Mouse (Mus musculus) olfactory bulb, adult 2 months (tissue): ENCODE measurements at regions not wholly inside any gene's neighbourhood (a gene's known extent, or its start where the extent isn't known, plus 50 kb on each side); places are given as distances from the start of the nearest gene placed in this dataset.

Experiments used
- H3K27ac ChIP-seq: fragments of 200-500 bp; 2 replicates; pipeline ENCODE4 v1.5.1; 2012; ENCODE audit warnings: low read depth, low read length; ENCODE audit not compliant: insufficient read depth
- H3K4me1 ChIP-seq: fragments of 200-500 bp; 2 replicates; pipeline ENCODE4 v1.6.1; 2012; ENCODE audit warnings: low read length; ENCODE audit not compliant: control insufficient read depth, insufficient read depth
- H3K4me3 ChIP-seq: fragments of 200-500 bp; 2 replicates; pipeline ENCODE4 v1.5.1; 2012; ENCODE audit warnings: mild to moderate bottlenecking, low read depth, low read length, moderate library complexity; ENCODE audit not compliant: insufficient read depth
- CTCF ChIP-seq: fragments of 200-500 bp; IDR thresholded peaks from 2 replicates; pipeline ENCODE4 v1.5.1; 2012; ENCODE audit warnings: low read depth, mild to moderate bottlenecking, low read length, moderate library complexity; ENCODE audit not compliant: insufficient read depth
- POLR2A ChIP-seq: fragments of 200-500 bp; IDR thresholded peaks from 2 replicates; pipeline ENCODE4 v1.6.1; 2012; ENCODE audit warnings: mild to moderate bottlenecking, low read depth, low read length, moderate library complexity; ENCODE audit not compliant: insufficient read depth
- WGBS: fragments of 180-500 bp; shearing (Covaris S2); methylation state at CpG from one replicate; pipeline ENCODE4 v1.1.7; 2018; 5-methylcytosine and 5-hydroxymethylcytosine counted together

DNA sequence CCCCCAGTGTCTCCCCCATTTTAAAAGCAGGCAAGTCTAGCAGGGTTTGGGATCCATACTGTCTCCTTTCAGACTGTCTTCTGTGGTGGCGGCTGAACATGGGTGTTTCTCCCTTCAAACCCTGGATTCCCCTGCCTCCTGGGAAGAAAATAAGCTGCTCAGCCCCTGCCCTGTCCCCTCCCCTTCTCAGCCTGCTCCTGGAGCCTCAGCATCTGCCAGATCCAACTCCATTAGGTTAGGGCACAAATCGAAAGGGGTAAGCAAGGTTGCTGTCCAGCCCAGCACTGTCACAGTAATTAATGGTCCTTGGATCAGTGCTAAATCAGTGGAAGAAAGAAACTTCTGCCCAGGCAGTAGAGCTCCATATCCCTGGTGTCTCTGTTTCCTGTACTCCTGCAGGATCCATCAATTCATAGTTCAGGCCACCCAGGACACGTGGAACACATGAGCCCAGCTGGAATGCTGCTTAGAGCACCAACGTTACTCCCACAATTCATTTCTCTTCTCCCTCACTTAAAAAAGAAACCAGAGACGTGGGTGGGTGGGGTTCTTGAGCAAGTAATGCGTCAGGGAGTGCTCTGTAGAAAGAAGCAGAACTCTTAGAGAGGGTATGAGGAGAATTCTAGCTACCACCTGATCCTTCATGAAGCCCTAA, 93.0 kb upstream of the Adpgk start:
- peaks cover 14% of the 10 kb centered on the region for H3K4me1 ChIP-seq
- 37% methylated on average over 6 of the region's 6 CpGs for WGBS
- no peak overlapping the region for H3K27ac ChIP-seq
- no peak overlapping the region for H3K4me3 ChIP-seq
- TF ChIP-seq POLR2A = no peak
- no peak for TF ChIP-seq CTCF

GRCm38 (mm10) chr9:59197506-59197905, 93.9 kb upstream of the Adpgk start:
- Histone ChIP-seq H3K4me1 (peaks cover 14% of the 10 kb centered on the region), H3K27ac (no peak overlapping the region), H3K4me3 (no peak overlapping the region)
- WGBS = 80% methylated on average over 12 of the region's 12 CpGs
- TF ChIP-seq CTCF (no peak), POLR2A (no peak)

GRCm38 (mm10) chr9:59193971-59194370, 97.4 kb upstream of the Adpgk start:
- no peak for TF ChIP-seq POLR2A
- TF ChIP-seq CTCF = no peak
- Histone ChIP-seq H3K4me3 (no peak overlapping the region), H3K27ac (no peak overlapping the region), H3K4me1 (peaks cover 14% of the 10 kb centered on the region)
- 93% methylated on average over 11 of the region's 11 CpGs for WGBS

- H3K27ac ChIP-seq = no peak overlapping the region
- H3K4me3 ChIP-seq = no peak overlapping the region
- WGBS = 38% methylated on average over 9 of the region's 9 CpGs
- no peak for TF ChIP-seq POLR2A
- TF ChIP-seq CTCF = no peak
- peaks cover 3% of the 10 kb centered on the region; the same call in 1 of the 2 replicates for H3K4me1 ChIP-seq
Measured at GRCm38 (mm10) chr9:59189141-59189540, 102.2 kb upstream of the Adpgk start.

GRCm38 (mm10) chr9:59188411-59188810, 102.9 kb upstream of the Adpgk start:
- peaks cover 3% of the 10 kb centered on the region; the same call in 1 of the 2 replicates for H3K4me1 ChIP-seq
- TF ChIP-seq CTCF (no peak), POLR2A (no peak)
- no peak overlapping the region for H3K27ac ChIP-seq
- no peak overlapping the region for H3K4me3 ChIP-seq
- WGBS = 84% methylated on average over 4 of the region's 4 CpGs

DNA sequence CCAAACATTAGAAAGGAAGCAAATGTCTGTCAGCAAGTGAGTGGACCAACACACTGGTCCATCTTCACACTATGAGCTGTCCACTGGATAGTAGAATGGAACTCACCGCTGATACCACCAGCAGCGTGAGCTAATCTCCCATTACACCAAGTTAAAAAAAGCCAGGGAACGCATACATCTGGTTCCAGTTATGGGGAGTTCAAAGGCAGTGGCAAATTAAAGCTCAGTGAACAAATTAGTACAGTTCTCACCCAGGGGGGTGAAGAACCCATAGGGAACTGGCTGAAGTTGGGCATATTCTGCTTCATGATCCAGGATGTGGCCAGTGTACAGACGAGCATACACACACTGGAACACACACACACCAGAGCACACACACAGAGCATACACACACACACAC, 105.0 kb upstream of the Adpgk start:
- TF ChIP-seq CTCF (no peak), POLR2A (no peak)
- no peak overlapping the region for H3K4me3 ChIP-seq
- H3K4me1 ChIP-seq = peaks cover 6% of the 10 kb centered on the region
- WGBS = 69% methylated on average over 4 of the region's 4 CpGs
- no peak overlapping the region for H3K27ac ChIP-seq

GRCm38 (mm10) chr9:59184089-59184488, 107.3 kb upstream of the Adpgk start:
- Histone ChIP-seq H3K27ac (no peak overlapping the region), H3K4me1 (peaks cover 4% of the 10 kb centered on the region), H3K4me3 (no peak overlapping the region)
- TF ChIP-seq CTCF = no peak
- TF ChIP-seq POLR2A = no peak
- 69% methylated on average over 3 of the region's 3 CpGs for WGBS

GRCm38 (mm10) chr9:59182906-59183305, 108.5 kb upstream of the Adpgk start:
- Histone ChIP-seq H3K4me3 (no peak overlapping the region), H3K27ac (no peak overlapping the region), H3K4me1 (peaks cover 3% of the 10 kb centered on the region)
- WGBS = 58% methylated on average over 6 of the region's 6 CpGs
- TF ChIP-seq CTCF = no peak
- TF ChIP-seq POLR2A = no peak

DNA sequence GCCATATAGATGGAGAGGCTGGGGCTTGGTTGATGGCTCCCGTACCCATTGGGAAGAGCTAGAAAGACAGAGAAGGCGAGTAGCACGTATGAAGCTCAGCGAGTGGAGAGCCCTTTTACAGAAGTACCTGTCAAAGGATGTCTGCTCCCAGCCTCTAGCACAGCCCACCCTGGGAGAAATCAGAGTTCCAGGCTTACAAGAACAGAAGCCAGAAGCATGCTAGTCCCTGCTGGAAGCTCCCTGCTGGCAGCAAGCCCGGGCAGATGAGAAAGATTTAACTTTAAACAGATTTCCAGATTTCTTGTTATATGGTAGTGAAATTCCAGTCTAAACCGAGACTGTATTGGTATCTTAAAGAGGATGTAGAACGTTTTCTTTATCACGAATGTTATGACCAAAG, 108.9 kb upstream of the Adpgk start:
- WGBS = 53% methylated on average over 8 of the region's 8 CpGs
- no peak for TF ChIP-seq CTCF
- no peak for TF ChIP-seq POLR2A
- Histone ChIP-seq H3K4me1 (peaks cover 3% of the 10 kb centered on the region), H3K4me3 (no peak overlapping the region), H3K27ac (no peak overlapping the region)

- no peak for TF ChIP-seq CTCF
- no peak for TF ChIP-seq POLR2A
- Histone ChIP-seq H3K4me1 (no peaks in the 10 kb centered on the region), H3K4me3 (no peak overlapping the region), H3K27ac (no peak overlapping the region)
- WGBS = 76% methylated on average over 2 of the region's 2 CpGs
Measured at GRCm38 (mm10) chr9:59171576-59171975, 119.8 kb upstream of the Adpgk start.
